Mouse (Mus musculus): ENCODE measurements at regions not wholly inside any gene's neighbourhood (a gene's known extent, or its start where the extent isn't known, plus 50 kb on each side); places are given as distances from the start of the nearest gene placed in this dataset.
A peak's percentile ranks its signal among the peaks of the same experiment; 100 is the strongest.

GRCm38 (mm10) chr12:39952854-39953253, 85.0 kb downstream of the Arl4a start:
- no peak for DNase-seq (ENCODE audit: low read depth, low spot score)

- no peak for DNase-seq (ENCODE audit: low read depth, low spot score)
Observed at GRCm38 (mm10) chr12:39951911-39952310, 85.9 kb downstream of the Arl4a start.

- DNase-seq (ENCODE audit: low read depth, low spot score): no peak
Observed at GRCm38 (mm10) chr12:39950270-39950801, 87.5 kb downstream of the Arl4a start.

- no peak for DNase-seq (ENCODE audit: low read depth, low spot score)
Observed at GRCm38 (mm10) chr12:39942910-39943309, 94.9 kb downstream of the Arl4a start.

- DNase-seq (ENCODE audit: low read depth, low spot score): no peak
Observed at GRCm38 (mm10) chr12:39941162-39941561, 96.7 kb downstream of the Arl4a start.

GRCm38 (mm10) chr12:39939017-39939416, 98.8 kb downstream of the Arl4a start:
- no peak for DNase-seq (ENCODE audit: low read depth, low spot score)

GRCm38 (mm10) chr12:39938211-39938610, 99.6 kb downstream of the Arl4a start:
- no peak for DNase-seq (ENCODE audit: low read depth, low spot score)

GRCm38 (mm10) chr12:39936331-39936730, 101.5 kb downstream of the Arl4a start:
- DNase-seq (ENCODE audit: low read depth, low spot score): no peak

- DNase-seq (ENCODE audit: low read depth, low spot score): no peak
Observed at GRCm38 (mm10) chr12:39935775-39936174, 102.0 kb downstream of the Arl4a start.

- DNase-seq (ENCODE audit: low read depth, low spot score): no peak
Observed at GRCm38 (mm10) chr12:39934877-39935276, 102.9 kb downstream of the Arl4a start.

GRCm38 (mm10) chr12:39931251-39931650, 106.6 kb downstream of the Arl4a start:
- DNase-seq (ENCODE audit: low read depth, low spot score): no peak

- no peak for DNase-seq (ENCODE audit: low read depth, low spot score)
Observed at GRCm38 (mm10) chr12:39927902-39928301, 109.9 kb downstream of the Arl4a start.

- DNase-seq (ENCODE audit: low read depth, low spot score): no peak
Observed at GRCm38 (mm10) chr12:39927014-39927413, 110.8 kb downstream of the Arl4a start.

- DNase-seq (ENCODE audit: low read depth, low spot score): no peak
Observed at GRCm38 (mm10) chr12:39921481-39921880, 116.3 kb downstream of the Arl4a start.

GRCm38 (mm10) chr12:39920466-39920913, 117.3 kb downstream of the Arl4a start:
- DNase-seq (ENCODE audit: low read depth, low spot score): no peak

GRCm38 (mm10) chr12:39919909-39920308, 117.9 kb downstream of the Arl4a start:
- DNase-seq (ENCODE audit: low read depth, low spot score): no peak

GRCm38 (mm10) chr12:39888493-39888892, 149.3 kb downstream of the Arl4a start:
- DNase-seq (ENCODE audit: low read depth, low spot score): no peak

GRCm38 (mm10) chr12:39885366-39885765, 152.5 kb downstream of the Arl4a start:
- no peak for DNase-seq (ENCODE audit: low read depth, low spot score)

- DNase-seq (ENCODE audit: low read depth, low spot score): no peak
Observed at GRCm38 (mm10) chr12:39880309-39880708, 157.5 kb downstream of the Arl4a start.

GRCm38 (mm10) chr12:39873917-39874316, 163.9 kb downstream of the Arl4a start:
- DNase-seq (ENCODE audit: low read depth, low spot score): no peak

GRCm38 (mm10) chr12:39861797-39862196, 176.0 kb downstream of the Arl4a start:
- peak; percentile 17 for DNase-seq (ENCODE audit: low read depth, low spot score)

GRCm38 (mm10) chr12:39851610-39852009, 186.2 kb downstream of the Arl4a start:
- no peak for DNase-seq (ENCODE audit: low read depth, low spot score)

GRCm38 (mm10) chr12:39849346-39850058, 188.3 kb downstream of the Arl4a start:
- no peak for DNase-seq (ENCODE audit: low read depth, low spot score)
